Mouse (Mus musculus) heart, adult 2 months (tissue): ENCODE data around the gene Icam1.

ENCODE experiments used
- CTCF ChIP-seq: fragments of 200-600 bp; IDR thresholded peaks from 2 replicates; pipeline ENCODE4 v1.8.1; 2022; ENCODE audit warnings: antibody characterized with exemption, mild to moderate bottlenecking, moderate library complexity
- POLR2A ChIP-seq: fragments of 200-500 bp; IDR thresholded peaks from 2 replicates; pipeline ENCODE4 v1.6.1; 2011; ENCODE audit warnings: mild to moderate bottlenecking, low read depth, low read length, control low read depth; ENCODE audit not compliant: insufficient read depth

DNA sequence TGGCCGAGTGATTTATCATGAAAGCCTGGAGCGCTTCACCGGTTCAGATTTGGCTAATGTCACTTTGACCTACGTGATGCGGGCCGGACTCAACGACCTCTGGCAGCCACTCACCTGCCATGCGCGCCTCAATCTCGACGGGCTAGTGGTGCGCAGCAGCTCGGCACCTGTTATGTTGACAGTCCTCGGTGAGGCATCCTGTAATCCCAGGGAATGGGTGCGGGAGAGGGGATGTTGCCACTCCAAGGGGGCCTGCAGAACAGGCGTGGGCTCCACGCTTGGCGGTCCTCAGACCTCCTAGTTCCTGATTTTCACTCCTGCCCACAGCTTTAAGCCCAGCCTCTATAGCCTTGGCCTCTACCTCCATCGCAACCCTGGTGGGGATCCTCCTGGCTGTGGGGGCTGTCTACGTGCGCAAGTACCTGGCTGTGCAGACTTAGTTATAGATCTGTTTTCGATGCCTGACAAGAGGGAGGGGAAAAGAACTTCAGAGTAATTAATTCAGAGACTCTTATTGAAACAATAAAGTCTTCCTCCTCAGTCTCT is 14.3 kb downstream of the Icam1 start:
- TF ChIP-seq CTCF (no peak), POLR2A (no peak)
